Mouse (Mus musculus) thymus, adult 18-20 months (tissue): ENCODE measurements around the gene Fancl.
"Not testable (repeated sequence)": the region's sequence is repeated elsewhere in the genome, so short reads cannot be mapped to it uniquely, and the experiment has no call there.

Experiments used
- DNase-seq, 2 experiments: peaks; one replicate each; pipeline ENCODE4 v3.0.0; 2022; ENCODE audit warnings: mixed read lengths in 2 of 2

The Fancl gene

GRCm38 (mm10) chr11:26385971-26386370 lies at the start of gene Fancl:
Gene Fancl (plus strand): TSS chr11:26386135.
- DNase-seq: no peak

- no peak for DNase-seq
Measured at GRCm38 (mm10) chr11:26336848-26337247, 49.1 kb upstream of the Fancl start.

GRCm38 (mm10) chr11:26370176-26370575 lies 15.8 kb upstream of the Fancl start:
- not testable (repeated sequence) for DNase-seq

GRCm38 (mm10) chr11:26371980-26372379 lies 14.0 kb upstream of the Fancl start:
- DNase-seq: not testable (repeated sequence)

- no peak for DNase-seq
Measured at GRCm38 (mm10) chr11:26374132-26374531, 11.8 kb upstream of the Fancl start.

GRCm38 (mm10) chr11:26378074-26378473 lies 7.9 kb upstream of the Fancl start:
- no peak for DNase-seq

GRCm38 (mm10) chr11:26381499-26381898 lies 4.4 kb upstream of the Fancl start:
- DNase-seq: no peak

GRCm38 (mm10) chr11:26386678-26387077 lies 743 bp downstream of the Fancl start:
- no peak for DNase-seq

- DNase-seq: peak; percentile 82 to 86
Measured at GRCm38 (mm10) chr11:26387087-26387611, 1.2 kb downstream of the Fancl start.

GRCm38 (mm10) chr11:26395561-26395960 lies 9.6 kb downstream of the Fancl start:
- DNase-seq: no peak

- DNase-seq: no peak
Measured at GRCm38 (mm10) chr11:26412972-26413371, 27.0 kb downstream of the Fancl start.

GRCm38 (mm10) chr11:26421472-26421871 lies 35.5 kb downstream of the Fancl start:
- no peak for DNase-seq

- no peak for DNase-seq
Measured at GRCm38 (mm10) chr11:26434229-26434628, 48.3 kb downstream of the Fancl start.

- DNase-seq: peak; percentile 28 to 31
Measured at GRCm38 (mm10) chr11:26437818-26438217, 51.9 kb downstream of the Fancl start.

GRCm38 (mm10) chr11:26441121-26441520 lies 55.2 kb downstream of the Fancl start:
- no peak for DNase-seq

GRCm38 (mm10) chr11:26444374-26444773 lies 58.4 kb downstream of the Fancl start:
- DNase-seq: no peak

GRCm38 (mm10) chr11:26449789-26450188 lies 63.9 kb downstream of the Fancl start:
- no peak for DNase-seq

GRCm38 (mm10) chr11:26450636-26451035 lies 64.7 kb downstream of the Fancl start:
- no peak for DNase-seq

- no peak for DNase-seq
Measured at GRCm38 (mm10) chr11:26451228-26451627, 65.3 kb downstream of the Fancl start.

- no peak for DNase-seq
Measured at GRCm38 (mm10) chr11:26452693-26453092, 66.8 kb downstream of the Fancl start.

- DNase-seq: no peak
Measured at GRCm38 (mm10) chr11:26454081-26454480, 68.1 kb downstream of the Fancl start.

GRCm38 (mm10) chr11:26477037-26477739 lies 91.3 kb downstream of the Fancl start:
- DNase-seq: no peak

GRCm38 (mm10) chr11:26481691-26482242 lies 95.8 kb downstream of the Fancl start:
- DNase-seq: no peak

GRCm38 (mm10) chr11:26489761-26490466 lies 104.0 kb downstream of the Fancl start:
- no peak for DNase-seq
